Mouse (Mus musculus) right cerebral cortex, postnatal 14 days (tissue): ENCODE data around the gene Gm10477.
"Not testable (repeated sequence)": the region's sequence is repeated elsewhere in the genome, so short reads cannot be mapped to it uniquely, and the experiment has no call there.

Experiments used
- DNase-seq: peaks from one replicate; pipeline ENCODE4 v3.0.0; 2022

Gene Gm10477

DNA sequence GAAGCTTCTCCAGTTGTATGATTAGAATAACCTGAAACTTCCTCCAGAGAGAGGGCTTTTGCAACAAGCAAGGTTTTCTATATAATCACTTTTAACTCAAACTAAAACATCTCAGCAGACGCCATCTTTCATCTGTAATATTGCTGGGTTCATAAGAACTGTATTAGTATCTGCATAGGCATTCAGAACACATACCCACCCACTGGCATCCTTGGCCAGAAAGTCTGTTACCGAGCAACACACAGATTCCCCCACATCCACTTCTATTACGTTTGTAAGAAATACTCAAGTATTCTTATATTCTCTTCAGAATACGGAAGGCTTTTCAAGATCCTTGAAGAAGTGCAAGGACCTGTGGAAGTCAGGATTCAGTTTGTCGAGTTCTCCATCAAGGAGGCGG, at the start of gene Gm10477:
Gene Gm10477, plus strand, starts transcription at position 301 of the 400 bp plus-strand sequence.
- DNase-seq, result not testable (repeated sequence)

DNA sequence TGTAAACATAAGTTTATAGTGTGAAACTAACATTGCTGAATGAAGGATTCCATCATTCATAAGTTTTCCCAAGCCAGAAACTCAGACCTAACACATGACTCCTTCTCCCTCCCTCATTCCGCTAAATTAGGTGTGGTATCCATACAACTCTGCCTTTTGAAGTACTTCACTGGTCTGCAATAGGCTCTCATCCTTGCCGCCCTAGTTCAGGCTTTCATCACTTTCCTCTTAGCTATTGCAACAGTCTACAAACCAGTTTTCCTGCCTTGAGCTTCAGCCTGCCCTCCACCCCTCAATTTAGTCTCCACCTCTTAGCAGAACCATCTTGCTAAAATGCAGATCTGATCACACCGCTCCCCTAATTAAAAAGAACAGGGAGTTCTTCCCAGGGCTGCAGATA, 47.0 kb upstream of the Gm10477 start:
- DNase-seq, result no peak

DNA sequence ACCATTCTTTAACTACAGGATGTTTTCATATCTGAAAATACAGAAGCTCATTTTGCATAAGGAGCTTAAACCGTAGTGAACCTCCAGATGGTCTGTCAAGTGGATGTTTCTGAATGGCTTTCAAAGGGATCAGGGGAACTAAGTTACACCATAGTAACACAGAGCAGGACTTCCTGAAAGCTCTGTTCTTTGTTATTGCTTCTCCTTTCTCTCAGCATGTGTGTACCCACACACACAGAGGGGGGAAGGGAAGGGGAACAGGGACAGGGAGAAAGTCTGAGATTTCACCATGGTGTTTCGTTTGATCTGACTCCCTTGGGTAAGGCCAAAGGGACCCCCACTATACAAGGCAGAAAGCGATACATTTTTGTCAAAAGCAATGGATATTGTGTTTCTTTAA, 42.6 kb upstream of the Gm10477 start:
- no peak for DNase-seq

DNA sequence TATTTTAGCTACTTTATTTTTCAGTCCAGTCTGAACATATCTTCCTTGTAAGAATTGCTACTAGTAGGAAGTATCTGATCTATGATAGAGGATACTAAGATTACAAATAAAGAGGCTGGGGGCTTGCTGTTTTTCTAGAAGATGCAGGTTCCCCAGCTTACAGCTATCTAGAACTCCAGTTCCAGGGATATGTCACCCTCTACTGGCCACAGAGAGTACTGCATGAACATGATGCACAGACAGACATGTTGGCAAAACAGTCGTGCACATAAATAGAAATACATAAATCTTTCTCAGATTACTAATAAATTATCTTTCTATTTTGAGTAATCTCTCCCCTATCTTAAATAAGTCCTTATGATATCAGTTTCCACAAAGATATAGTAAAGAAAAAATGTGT, 34.8 kb upstream of the Gm10477 start:
- peak; percentile 75 for DNase-seq

DNA sequence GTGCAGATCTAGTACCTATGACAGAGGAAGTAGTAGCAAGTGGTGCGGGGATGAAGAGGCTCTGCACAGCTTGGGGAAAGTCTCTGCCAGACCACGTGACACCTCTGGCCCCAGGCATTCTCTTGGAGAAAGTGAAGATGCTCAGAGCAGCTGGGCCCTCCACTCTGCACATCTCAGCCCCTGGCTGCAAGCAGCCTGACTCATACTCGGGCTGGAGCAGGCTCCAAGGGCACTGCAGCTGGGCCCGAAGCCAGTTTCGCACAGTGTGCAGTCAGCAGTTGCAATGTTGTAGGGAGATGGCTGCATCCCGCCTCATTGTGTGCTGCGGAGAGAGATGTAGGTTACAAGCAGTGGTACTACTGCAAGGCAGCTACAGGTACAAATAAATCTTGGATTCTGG, 27.3 kb upstream of the Gm10477 start:
- no peak for DNase-seq

DNA sequence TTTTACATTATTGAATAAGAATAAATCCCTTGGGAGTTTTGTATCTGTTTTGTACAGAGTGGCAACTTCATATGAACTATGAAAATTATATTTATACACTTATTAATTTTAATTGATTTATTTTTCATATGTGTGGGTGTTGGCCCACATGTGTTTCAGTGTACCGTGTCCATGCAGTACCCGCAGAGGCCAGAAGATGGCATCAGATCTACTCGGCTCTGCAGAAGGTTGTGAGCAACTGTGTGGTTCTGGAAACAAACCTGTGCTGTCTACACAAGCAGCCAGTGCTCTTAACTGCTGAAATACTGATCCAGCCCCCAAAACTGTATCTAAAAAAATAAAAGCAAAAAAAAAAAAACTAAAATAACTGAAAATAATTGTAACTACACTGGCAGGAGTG, 6.7 kb downstream of the Gm10477 start:
- peak; percentile 53 for DNase-seq

DNA sequence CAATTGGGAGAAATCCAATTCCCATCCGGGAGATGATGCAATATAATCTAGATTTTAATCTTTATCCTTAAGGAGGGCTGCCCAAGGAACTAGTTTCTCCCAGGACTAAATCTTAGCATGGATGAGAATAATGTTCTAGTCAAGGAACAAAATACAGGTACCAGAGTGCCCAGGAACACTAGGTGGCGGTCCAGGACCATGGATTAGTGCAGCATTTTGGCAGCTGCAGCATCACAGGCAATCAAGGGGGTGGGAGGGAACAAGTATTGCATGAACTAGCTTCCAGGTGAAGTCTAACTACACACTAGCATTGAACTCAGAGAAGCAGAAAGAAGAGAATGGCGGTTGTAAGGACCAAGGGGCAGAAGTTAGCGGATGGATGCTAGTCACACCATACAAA, 12.6 kb downstream of the Gm10477 start:
- DNase-seq, result peak; percentile 37

DNA sequence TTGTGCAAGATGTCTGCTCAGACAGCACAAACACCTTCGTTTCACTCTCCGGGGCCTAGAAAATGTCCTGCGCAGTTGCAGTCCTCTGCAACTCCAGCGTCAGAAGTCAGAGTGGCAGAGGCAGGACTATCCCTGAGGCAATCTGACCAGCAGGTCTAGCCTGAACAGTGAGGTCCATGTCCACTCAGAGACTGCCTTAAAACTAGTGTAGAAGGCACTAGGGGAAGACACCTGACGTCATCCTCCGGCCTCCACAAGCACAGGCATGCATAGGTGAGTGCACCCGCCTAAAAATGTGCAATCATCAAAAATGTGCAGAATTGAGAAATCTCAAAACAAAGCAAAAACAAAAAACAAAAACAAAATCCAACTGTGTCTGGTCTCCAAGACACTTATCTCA, 25.0 kb downstream of the Gm10477 start, which contains the start of gene Gm648:
Gene Gm648, minus strand, starts transcription at position 101 of the 400 bp plus-strand sequence.
- no peak for DNase-seq

DNA sequence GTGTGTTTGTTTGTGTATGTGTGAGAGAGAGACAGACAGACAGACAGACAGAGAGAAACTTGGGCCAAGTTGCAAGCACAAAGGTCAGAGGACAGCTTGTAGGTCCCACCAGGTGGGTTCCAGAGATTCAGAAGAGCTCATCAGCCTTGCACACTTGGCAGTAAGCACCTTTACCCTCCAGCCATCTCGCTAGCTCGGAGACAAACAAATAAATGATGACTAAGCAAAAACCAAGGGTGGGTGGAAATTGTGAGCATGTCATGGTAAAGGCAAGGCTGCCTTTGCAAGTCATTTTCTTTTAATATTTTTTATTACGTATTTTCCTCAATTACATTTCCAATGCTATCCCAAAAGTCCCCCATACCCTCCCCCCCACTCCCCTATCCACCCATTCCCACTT, 29.0 kb downstream of the Gm10477 start:
- DNase-seq, result no peak

DNA sequence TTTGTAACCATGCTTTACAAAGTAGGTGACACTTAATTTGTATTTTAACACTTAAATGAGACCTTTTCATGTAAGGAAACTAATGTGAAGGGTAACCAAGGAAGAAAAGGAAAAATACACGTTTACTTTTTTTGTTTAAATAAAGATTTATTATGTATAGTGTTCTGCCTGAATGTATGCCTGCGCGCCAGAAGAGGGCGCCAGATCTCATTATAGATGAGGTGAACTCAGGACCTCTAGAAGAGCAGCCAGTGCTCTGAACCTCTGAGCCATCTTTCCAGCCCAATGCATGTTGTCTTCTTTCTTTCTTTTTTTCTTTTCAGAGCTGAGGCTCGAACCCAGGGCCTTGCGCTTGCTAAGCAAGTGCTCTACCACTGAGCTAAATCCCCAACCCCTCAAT, 47.9 kb downstream of the Gm10477 start:
- peak; percentile 9 for DNase-seq
